Mouse (Mus musculus) left cerebral cortex, adult 9 months (tissue): ENCODE measurements around the gene Zbtb40.

Experiments
- DNase-seq, 2 experiments: peaks; one replicate each; pipeline ENCODE4 v3.0.0; 2022; ENCODE audit warnings: low spot score in 2 of 2

The Zbtb40 gene

GRCm38 (mm10) chr4:136977244-136977643, 71.4 kb downstream of the Zbtb40 start:
- DNase-seq: no peak

- peak in 1 of 2 experiments; percentile 42 for DNase-seq
Observed at GRCm38 (mm10) chr4:136970939-136971338, 77.7 kb downstream of the Zbtb40 start.

- DNase-seq: no peak
Observed at GRCm38 (mm10) chr4:136969503-136970276, 78.9 kb downstream of the Zbtb40 start.

GRCm38 (mm10) chr4:136969096-136969495, 79.5 kb downstream of the Zbtb40 start:
- DNase-seq: no peak

- DNase-seq: no peak
Observed at GRCm38 (mm10) chr4:136967511-136967910, 81.1 kb downstream of the Zbtb40 start.

- no peak for DNase-seq
Observed at GRCm38 (mm10) chr4:136966493-136967390, 81.9 kb downstream of the Zbtb40 start.

- no peak for DNase-seq
Observed at GRCm38 (mm10) chr4:136964990-136965421, 83.6 kb downstream of the Zbtb40 start.

GRCm38 (mm10) chr4:136962447-136962846, 86.2 kb downstream of the Zbtb40 start:
- DNase-seq: no peak

- no peak for DNase-seq
Observed at GRCm38 (mm10) chr4:136961642-136962285, 86.8 kb downstream of the Zbtb40 start.

GRCm38 (mm10) chr4:136960581-136960980, 88.0 kb downstream of the Zbtb40 start:
- no peak for DNase-seq

- no peak for DNase-seq
Observed at GRCm38 (mm10) chr4:136960068-136960467, 88.5 kb downstream of the Zbtb40 start.

- DNase-seq: peak in 1 of 2 experiments; percentile 7
Observed at GRCm38 (mm10) chr4:136956751-136957446, 91.7 kb downstream of the Zbtb40 start, which contains the start of gene Epha8. Epha8 (minus strand) TSS chr4:136956816.

- no peak for DNase-seq
Observed at GRCm38 (mm10) chr4:136954562-136954961, 94.0 kb downstream of the Zbtb40 start.

- no peak for DNase-seq
Observed at GRCm38 (mm10) chr4:136949266-136949989, 99.2 kb downstream of the Zbtb40 start.

- no peak for DNase-seq
Observed at GRCm38 (mm10) chr4:136945397-136945796, 103.2 kb downstream of the Zbtb40 start.

- no peak for DNase-seq
Observed at GRCm38 (mm10) chr4:136944558-136945350, 103.8 kb downstream of the Zbtb40 start.

- DNase-seq: no peak
Observed at GRCm38 (mm10) chr4:136943175-136943574, 105.4 kb downstream of the Zbtb40 start.

- DNase-seq: no peak
Observed at GRCm38 (mm10) chr4:136942761-136943160, 105.8 kb downstream of the Zbtb40 start.

- no peak for DNase-seq
Observed at GRCm38 (mm10) chr4:136937935-136938334, 110.7 kb downstream of the Zbtb40 start.

- no peak for DNase-seq
Observed at GRCm38 (mm10) chr4:136937344-136937743, 111.3 kb downstream of the Zbtb40 start.
